Comparison of ENCODE assay signal across 21 mouse cellular contexts in genomic region chr7:103870667-103871066, GRCm38 (mm10). TPM values are rescaled to one million over a fixed set of nuclear protein-coding genes. Genes with fewer than 3 reads are reported as not detected.
DNase-seq lines count a peak whose midpoint lies in the region; ATAC-seq and TF ChIP-seq lines count a peak whose summit lies in the region.
"Had no signal": no experiment of that assay in that cellular context is flagged by ENCODE, and none has a peak within 500 bp of the region (broad histone marks: within the 10 kb centered on the region; RNA-seq: fewer than 3 reads in every experiment).

No protein-coding gene starts in this region.

- H3K4me2 ChIP-seq in heart, embryonic 13.5 days: peak overlapping the region; percentile 6; the same call in 1 of the 2 replicates
- H3K4me2 ChIP-seq in liver, embryonic 16.5 days (ENCODE audit: low read depth, low read length): peak overlapping the region; percentile 52
- H3K4me2 ChIP-seq in midbrain, postnatal 0 days (ENCODE audit: low read depth, low read length, poor library complexity, severe bottlenecking): no peak overlapping the region
- H3K4me2 ChIP-seq: midbrain, embryonic 11.5 days had no signal

- no peaks in the 10 kb centered on the region for H3K36me3 ChIP-seq in heart, embryonic 13.5 days
- H3K36me3 ChIP-seq in G1E (replicated peaks): no peaks in the 10 kb centered on the region
- no peaks in the 10 kb centered on the region for H3K36me3 ChIP-seq in liver, embryonic 16.5 days (ENCODE audit: control insufficient read depth, insufficient read depth)
- H3K36me3 ChIP-seq in midbrain, postnatal 0 days (ENCODE audit: insufficient read depth, low read length): no peaks in the 10 kb centered on the region
- H3K36me3 ChIP-seq: embryonic facial prominence, embryonic 10.5 days had no signal

- no peak overlapping the region for H3K4me3 ChIP-seq in heart, embryonic 13.5 days
- no peak overlapping the region for H3K4me3 ChIP-seq in G1E (ENCODE audit: low read depth, low read length)
- H3K4me3 ChIP-seq in liver, embryonic 16.5 days (ENCODE audit: low read depth, low read length): peak overlapping the region; percentile 20
- H3K4me3 ChIP-seq in midbrain, postnatal 0 days (ENCODE audit: low read depth, low read length): no peak overlapping the region
- H3K4me3 ChIP-seq: embryonic facial prominence, embryonic 10.5 days had no signal

- no peak for TF ChIP-seq CTCF in G1E (IDR thresholded peaks at IDR 0.05; ENCODE audit: low read depth, low read length)
- TF ChIP-seq CTCF in midbrain, postnatal 0 days (IDR thresholded peaks at IDR 0.05): no peak

- no peak for DNase-seq in heart, adult 9 months (ENCODE audit: low spot score in 2 of 2)
- DNase-seq in G1E (ENCODE audit: low spot score): peak; percentile 26
- DNase-seq in right cerebral cortex, postnatal 10 days (ENCODE audit: low spot score in 2 of 2): no peak
- DNase-seq in testis, postnatal 10 days (ENCODE audit: low spot score): no peak
- DNase-seq in midbrain, postnatal 0 days (ENCODE audit: low spot score): no peak
- DNase-seq: B cell, adult 2 months; cerebellum, adult 9-10 months; lung, adult 18-20 months; right cerebral cortex, postnatal 4 days had no signal

- H3K9me3 ChIP-seq in heart, embryonic 13.5 days: no peaks in the 10 kb centered on the region
- no peaks in the 10 kb centered on the region for H3K9me3 ChIP-seq in G1E (replicated peaks)
- no peaks in the 10 kb centered on the region for H3K9me3 ChIP-seq in liver, embryonic 16.5 days (replicated peaks; ENCODE audit: control insufficient read depth, low read length)
- H3K9me3 ChIP-seq in midbrain, postnatal 0 days (ENCODE audit: low read length): no peaks in the 10 kb centered on the region
- H3K9me3 ChIP-seq: embryonic facial prominence, embryonic 10.5 days had no signal

- H3K4me1 ChIP-seq in heart, embryonic 13.5 days: peaks cover 8% of the 10 kb centered on the region; the same call in 1 of the 2 replicates
- H3K4me1 ChIP-seq in G1E (ENCODE audit: insufficient read depth, low read depth, low read length): peaks cover 41% of the 10 kb centered on the region
- H3K4me1 ChIP-seq in liver, embryonic 16.5 days (ENCODE audit: control insufficient read depth, low read depth, low read length): peaks cover 46% of the 10 kb centered on the region
- no peaks in the 10 kb centered on the region for H3K4me1 ChIP-seq in midbrain, postnatal 0 days (ENCODE audit: insufficient read depth, low read length)
- H3K4me1 ChIP-seq: embryonic facial prominence, embryonic 10.5 days had no signal

- H3K27me3 ChIP-seq in heart, embryonic 13.5 days (replicated peaks): no peaks in the 10 kb centered on the region
- no peaks in the 10 kb centered on the region for H3K27me3 ChIP-seq in G1E (ENCODE audit: insufficient read depth, low read length)
- H3K27me3 ChIP-seq in liver, embryonic 16.5 days (ENCODE audit: control insufficient read depth, insufficient read depth, low read depth, low read length): no peaks in the 10 kb centered on the region
- H3K27me3 ChIP-seq in midbrain, postnatal 0 days (ENCODE audit: insufficient read depth, low read length): no peaks in the 10 kb centered on the region

- no peak overlapping the region for H3K9ac ChIP-seq in heart, embryonic 13.5 days
- peak overlapping the region; percentile 69 for H3K9ac ChIP-seq in liver, embryonic 16.5 days (ENCODE audit: low read depth, low read length)
- H3K9ac ChIP-seq in midbrain, postnatal 0 days (replicated peaks; ENCODE audit: low read length, poor library complexity, severe bottlenecking): no peak overlapping the region

- ATAC-seq in heart, embryonic 13.5 days (ENCODE audit: extremely low read depth, insufficient number of reproducible peaks, low FRiP score, low TSS enrichment): peak; percentile 72
- ATAC-seq in G1E (ENCODE audit: extremely low read depth, insufficient number of reproducible peaks, low FRiP score, poor library complexity, severe bottlenecking): peak; percentile 98
- ATAC-seq in erythroblast, adult 5-6 weeks (replicated peaks; ENCODE audit: low FRiP score, poor library complexity, severe bottlenecking): peak; percentile 78
- peak; percentile 87 for ATAC-seq in liver, embryonic 16.5 days (ENCODE audit: low read depth)
- ATAC-seq in midbrain, postnatal 0 days (ENCODE audit: low FRiP score): no peak
- ATAC-seq: activated CD4-positive, CD25-positive, alpha-beta regulatory T cell, adult 4 months had no signal

- H3K27ac ChIP-seq in heart, embryonic 13.5 days (replicated peaks): peak overlapping the region; percentile 68
- H3K27ac ChIP-seq in liver, embryonic 16.5 days (ENCODE audit: low read length): peak overlapping the region; percentile 98
- H3K27ac ChIP-seq in midbrain, postnatal 0 days (ENCODE audit: low read depth, low read length): no peak overlapping the region
- H3K27ac ChIP-seq: embryonic facial prominence, embryonic 10.5 days had no signal

RNA-seq across cellular contexts. Expression of gene Olfr66, which starts 15.4 kb away (rescaled TPM):
- not detected in 2 replicates for polyA plus RNA-seq in heart, embryonic 13.5 days (2015; fragmentation: Nextera tagmentation; extraction: Ambion mirVana)
- total RNA-seq in G1E (2014; fragmentation: Nextera tagmentation): not detected in 2 replicates
- total RNA-seq in G1E (2017): 0.12 TPM in 1 of 2 replicates, not detected in the other
- polyA plus RNA-seq in G1E (2012): not detected in 2 replicates
- total RNA-seq in erythroblast, adult 5-6 weeks (2015; ENCODE audit: low replicate concordance): not detected in 2 replicates
- total RNA-seq in erythroblast, adult 5-6 weeks (2017; ENCODE audit: low replicate concordance): not detected in 2 replicates
- polyA plus RNA-seq in liver, embryonic 16.5 days (2015; fragmentation: Nextera tagmentation; extraction: Ambion mirVana): not detected in 2 replicates
- not detected in 2 replicates for total RNA-seq in midbrain, postnatal 0 days (2014; rRNA removed)
- polyA plus RNA-seq in midbrain, postnatal 0 days (2015; fragmentation: Nextera tagmentation; extraction: Ambion mirVana): not detected in 2 replicates
- total RNA-seq: adrenal gland, postnatal 4 days; ES-E14; gastrocnemius, adult 18-20 months; left cerebral cortex, adult 8-10 months had no signal
- polyA plus RNA-seq: embryonic facial prominence, embryonic 10.5 days; forebrain, embryonic 11.5 days; heart, postnatal 0 days; midbrain, embryonic 11.5 days had no signal

RNA-seq across cellular contexts. Expression of gene Hbb-y, which starts 17.7 kb away (rescaled TPM):
- polyA plus RNA-seq in heart, embryonic 13.5 days (2015; fragmentation: Nextera tagmentation; extraction: Ambion mirVana): 25,617 and 43,684 TPM in 2 replicates
- total RNA-seq in G1E (2014; fragmentation: Nextera tagmentation) (not detected in 2 replicates), G1E (2017) (not detected in 2 replicates)
- polyA plus RNA-seq in G1E (2012): not detected in 2 replicates
- 2.9 and 8.6 TPM in 2 replicates for total RNA-seq in erythroblast, adult 5-6 weeks (2015; ENCODE audit: low replicate concordance)
- not detected in 2 replicates for total RNA-seq in erythroblast, adult 5-6 weeks (2017; ENCODE audit: low replicate concordance)
- 114 and 115 TPM in 2 replicates for polyA plus RNA-seq in liver, embryonic 16.5 days (2015; fragmentation: Nextera tagmentation; extraction: Ambion mirVana)
- total RNA-seq in midbrain, postnatal 0 days (2014; rRNA removed): 1.0 TPM in 1 of 2 replicates, not detected in the other
- polyA plus RNA-seq in midbrain, postnatal 0 days (2015; fragmentation: Nextera tagmentation; extraction: Ambion mirVana): 1.1 TPM in 1 of 2 replicates, not detected in the other
- total RNA-seq: adrenal gland, postnatal 4 days; ES-E14; gastrocnemius, adult 18-20 months had no signal
- polyA plus RNA-seq: activated CD4-positive, CD25-positive, alpha-beta regulatory T cell, adult 4 months had no signal

RNA-seq across cellular contexts. Expression of gene Olfr64, which starts 23.6 kb away (rescaled TPM):
- polyA plus RNA-seq in heart, embryonic 13.5 days (2015; fragmentation: Nextera tagmentation; extraction: Ambion mirVana): not detected in 2 replicates
- total RNA-seq in G1E (2014; fragmentation: Nextera tagmentation): not detected in 2 replicates
- 0.05 TPM in 1 of 2 replicates, not detected in the other for total RNA-seq in G1E (2017)
- not detected in 2 replicates for polyA plus RNA-seq in G1E (2012)
- total RNA-seq in erythroblast, adult 5-6 weeks (2015; ENCODE audit: low replicate concordance): not detected in 2 replicates
- total RNA-seq in erythroblast, adult 5-6 weeks (2017; ENCODE audit: low replicate concordance): 0.14 and 0.34 TPM in 2 replicates
- not detected in 2 replicates for polyA plus RNA-seq in liver, embryonic 16.5 days (2015; fragmentation: Nextera tagmentation; extraction: Ambion mirVana)
- 0.05 TPM in 1 of 2 replicates, not detected in the other for total RNA-seq in midbrain, postnatal 0 days (2014; rRNA removed)
- polyA plus RNA-seq in midbrain, postnatal 0 days (2015; fragmentation: Nextera tagmentation; extraction: Ambion mirVana): not detected in 2 replicates
- total RNA-seq: adrenal gland, postnatal 4 days; ES-E14; gastrocnemius, adult 18-20 months; left cerebral cortex, adult 8-10 months had no signal
- polyA plus RNA-seq: activated CD4-positive, CD25-positive, alpha-beta regulatory T cell, adult 4 months; embryonic facial prominence, embryonic 10.5 days; forebrain, embryonic 11.5 days; heart, postnatal 0 days; midbrain, embryonic 11.5 days had no signal

RNA-seq across cellular contexts. Expression of gene Hbb-bh1, which starts 27.7 kb away (rescaled TPM):
- polyA plus RNA-seq in heart, embryonic 13.5 days (2015; fragmentation: Nextera tagmentation; extraction: Ambion mirVana): 230 and 536 TPM in 2 replicates
- total RNA-seq in G1E (2014; fragmentation: Nextera tagmentation): 1.6 TPM in 1 of 2 replicates, not detected in the other
- 0.41 TPM in 1 of 2 replicates, not detected in the other for total RNA-seq in G1E (2017)
- not detected in 2 replicates for polyA plus RNA-seq in G1E (2012)
- not detected in 2 replicates for total RNA-seq in erythroblast, adult 5-6 weeks (2015; ENCODE audit: low replicate concordance)
- not detected in 2 replicates for total RNA-seq in erythroblast, adult 5-6 weeks (2017; ENCODE audit: low replicate concordance)
- 24.9 and 31.8 TPM in 2 replicates for polyA plus RNA-seq in liver, embryonic 16.5 days (2015; fragmentation: Nextera tagmentation; extraction: Ambion mirVana)
- total RNA-seq in midbrain, postnatal 0 days (2014; rRNA removed): not detected in 2 replicates
- not detected in 2 replicates for polyA plus RNA-seq in midbrain, postnatal 0 days (2015; fragmentation: Nextera tagmentation; extraction: Ambion mirVana)
- total RNA-seq: adrenal gland, postnatal 4 days; ES-E14; gastrocnemius, adult 18-20 months; left cerebral cortex, adult 8-10 months had no signal
- polyA plus RNA-seq: activated CD4-positive, CD25-positive, alpha-beta regulatory T cell, adult 4 months; heart, postnatal 0 days had no signal

RNA-seq across cellular contexts. Expression of gene Hbb-bh2, which starts 30.3 kb away (rescaled TPM):
- polyA plus RNA-seq in heart, embryonic 13.5 days (2015; fragmentation: Nextera tagmentation; extraction: Ambion mirVana): not detected in 2 replicates
- total RNA-seq in G1E (2014; fragmentation: Nextera tagmentation): not detected in 2 replicates
- not detected in 2 replicates for total RNA-seq in G1E (2017)
- not detected in 2 replicates for polyA plus RNA-seq in G1E (2012)
- not detected in 2 replicates for total RNA-seq in erythroblast, adult 5-6 weeks (2015; ENCODE audit: low replicate concordance)
- total RNA-seq in erythroblast, adult 5-6 weeks (2017; ENCODE audit: low replicate concordance): 1.0 and 4.6 TPM in 2 replicates
- polyA plus RNA-seq in liver, embryonic 16.5 days (2015; fragmentation: Nextera tagmentation; extraction: Ambion mirVana): 0.22 TPM in 1 of 2 replicates, not detected in the other
- total RNA-seq in midbrain, postnatal 0 days (2014; rRNA removed): not detected in 2 replicates
- polyA plus RNA-seq in midbrain, postnatal 0 days (2015; fragmentation: Nextera tagmentation; extraction: Ambion mirVana): not detected in 2 replicates
- total RNA-seq: adrenal gland, postnatal 4 days; ES-E14; gastrocnemius, adult 18-20 months; left cerebral cortex, adult 8-10 months had no signal
- polyA plus RNA-seq: activated CD4-positive, CD25-positive, alpha-beta regulatory T cell, adult 4 months; forebrain, embryonic 11.5 days; heart, postnatal 0 days; midbrain, embryonic 11.5 days had no signal

Comparison
In these comparisons a context has a peak if more than half of its experiments do, and no peak if none do; other contexts are left out.
1. RNA of gene Hbb-y, which starts 17.7 kb away (polyA plus RNA-seq): 25,617 to 43,684 TPM in heart, embryonic 13.5 days; 114 to 115 TPM in liver, embryonic 16.5 days, 1.1 TPM in midbrain, postnatal 0 days and not detected in G1E; every median in the first group is over 100 times any median in the second.